Mouse (Mus musculus) spleen, postnatal 10 days (tissue): ENCODE data around the gene Pfkfb3.
"Not testable (repeated sequence)": the region's sequence is repeated elsewhere in the genome, so short reads cannot be mapped to it uniquely, and the experiment has no call there.

Experiments used
- DNase-seq, 2 experiments: peaks; one replicate each; pipeline ENCODE4 v3.0.0; 2021 to 2022; ENCODE audit warnings: low spot score in 2 of 2

Pfkfb3 gene

GRCm38 (mm10) chr2:11548508-11548907 is 5.4 kb downstream of the Pfkfb3 start:
- DNase-seq = no peak

- DNase-seq = peak in 1 of 2 experiments; percentile 45
These were observed 6.3 kb downstream of the Pfkfb3 start for GRCm38 (mm10) chr2:11547609-11548008.

- DNase-seq = no peak
These were observed 7.8 kb downstream of the Pfkfb3 start for GRCm38 (mm10) chr2:11546091-11546490.

GRCm38 (mm10) chr2:11545380-11545779 is 8.5 kb downstream of the Pfkfb3 start:
- no peak for DNase-seq

- no peak for DNase-seq
These were observed 9.5 kb downstream of the Pfkfb3 start for GRCm38 (mm10) chr2:11544342-11544741.

- DNase-seq = no peak
These were observed 10.7 kb downstream of the Pfkfb3 start for GRCm38 (mm10) chr2:11543158-11543557.

GRCm38 (mm10) chr2:11542640-11543039 is 11.2 kb downstream of the Pfkfb3 start:
- peak; percentile 46 to 85 for DNase-seq

- no peak for DNase-seq
These were observed 11.8 kb downstream of the Pfkfb3 start for GRCm38 (mm10) chr2:11542121-11542520.

GRCm38 (mm10) chr2:11541528-11541927 is 12.3 kb downstream of the Pfkfb3 start:
- not testable (repeated sequence) for DNase-seq

GRCm38 (mm10) chr2:11535966-11536365 is 17.9 kb downstream of the Pfkfb3 start:
- no peak for DNase-seq

- DNase-seq = peak; percentile 63 to 87
These were observed 18.4 kb downstream of the Pfkfb3 start for GRCm38 (mm10) chr2:11535412-11535928.

GRCm38 (mm10) chr2:11534826-11535225 is 19.1 kb downstream of the Pfkfb3 start:
- no peak for DNase-seq

GRCm38 (mm10) chr2:11530101-11530500 is 23.8 kb downstream of the Pfkfb3 start:
- no peak for DNase-seq

- no peak for DNase-seq
These were observed 27.8 kb downstream of the Pfkfb3 start for GRCm38 (mm10) chr2:11526063-11526462.

GRCm38 (mm10) chr2:11524736-11525135 is 29.1 kb downstream of the Pfkfb3 start:
- no peak for DNase-seq

- no peak for DNase-seq
These were observed 32.1 kb downstream of the Pfkfb3 start for GRCm38 (mm10) chr2:11521758-11522157.

- no peak for DNase-seq
These were observed 33.1 kb downstream of the Pfkfb3 start for GRCm38 (mm10) chr2:11520786-11521185.

GRCm38 (mm10) chr2:11515828-11516227 is 38.0 kb downstream of the Pfkfb3 start:
- no peak for DNase-seq

- DNase-seq = no peak
These were observed 40.6 kb downstream of the Pfkfb3 start for GRCm38 (mm10) chr2:11513057-11513967.

- DNase-seq = no peak
These were observed 41.8 kb downstream of the Pfkfb3 start for GRCm38 (mm10) chr2:11512127-11512526.

- DNase-seq = no peak
These were observed 50.1 kb downstream of the Pfkfb3 start for GRCm38 (mm10) chr2:11503736-11504135.

- DNase-seq = peak; percentile 28 to 69
These were observed 50.9 kb downstream of the Pfkfb3 start for GRCm38 (mm10) chr2:11502901-11503431.

- no peak for DNase-seq
These were observed 51.6 kb downstream of the Pfkfb3 start for GRCm38 (mm10) chr2:11502255-11502765.
